Mouse (Mus musculus) midbrain, embryonic 14.5 days (tissue): ENCODE results near the gene Pepd. TPM values are rescaled to one million over a fixed set of nuclear protein-coding genes. Genes with fewer than 3 reads are reported as not detected.

Experiments
- ATAC-seq: fragments of 200-750 bp; cut with Nextera tagmentation; 2 replicates; pipeline ENCODE4 v1.8.0; 2017; ENCODE audit warnings: moderate number of reproducible peaks, moderate library complexity; ENCODE audit not compliant: low FRiP score, low TSS enrichment
- DNase-seq: peaks from one replicate; pipeline ENCODE4 v3.0.0-alpha.2; 2015
- H3K27ac ChIP-seq: fragments of 300-500 bp; sonication (generic); replicated peaks from 2 replicates; pipeline ENCODE4 v1.5.1; 2014; ENCODE audit warnings: mild to moderate bottlenecking, low read depth, low read length, moderate library complexity
- H3K27me3 ChIP-seq: fragments of 300-500 bp; sonication (generic); 2 replicates; pipeline ENCODE4 v1.6.1; 2014; ENCODE audit warnings: low read length, control low read depth, mixed read lengths; ENCODE audit not compliant: control insufficient read depth, insufficient read depth
- H3K36me3 ChIP-seq: fragments of 300-500 bp; sonication (generic); 2 replicates; pipeline ENCODE4 v1.6.1; 2014; ENCODE audit warnings: low read length, control low read depth; ENCODE audit not compliant: control insufficient read depth, insufficient read depth
- H3K4me1 ChIP-seq: fragments of 300-500 bp; sonication (generic); 2 replicates; pipeline ENCODE4 v1.6.1; 2014; ENCODE audit warnings: mild to moderate bottlenecking, antibody characterized with exemption, low read length, control low read depth; ENCODE audit not compliant: control insufficient read depth, insufficient read depth
- H3K4me2 ChIP-seq: fragments of 300-500 bp; sonication (generic); 2 replicates; pipeline ENCODE4 v1.6.1; 2014; ENCODE audit warnings: mild to moderate bottlenecking, low read length, moderate library complexity
- H3K4me3 ChIP-seq: fragments of 300-500 bp; sonication (generic); replicated peaks from 2 replicates; pipeline ENCODE4 v1.5.1; 2014; ENCODE audit warnings: low read depth, low read length
- H3K9ac ChIP-seq: fragments of 300-500 bp; sonication (generic); replicated peaks from 2 replicates; pipeline ENCODE4 v1.6.1; 2014; ENCODE audit warnings: mild to moderate bottlenecking, low read length, moderate library complexity
- H3K9me3 ChIP-seq: fragments of 300-500 bp; sonication (generic); 2 replicates; pipeline ENCODE4 v1.6.1; 2016; ENCODE audit warnings: low read length, control low read depth, mixed read lengths; ENCODE audit not compliant: control insufficient read depth
- WGBS: fragments of 180-500 bp; shearing (Covaris S2); extraction: QIAGEN DNeasy Blood & Tissue Kit; methylation state at CpG from one replicate; pipeline ENCODE4 v1.1.7; 2014; 5-methylcytosine and 5-hydroxymethylcytosine counted together
- microRNA-seq: library from miRNA; unstranded; fragments of <30 nt; microRNA quantifications from one replicate; pipeline ENCODE4, GENCODE M21; 2016
- polyA plus RNA-seq: library from polyadenylated mRNA; unstranded; fragments of >200 nt; fragmentation: Nextera tagmentation; extraction: Ambion mirVana; gene quantifications from 2 replicates; pipeline ENCODE4 v1.2.1, GENCODE M21; 2014

The Pepd gene
- polyA plus RNA-seq, 1 experiment from 2014 or later: 62.4 TPM

DNA sequence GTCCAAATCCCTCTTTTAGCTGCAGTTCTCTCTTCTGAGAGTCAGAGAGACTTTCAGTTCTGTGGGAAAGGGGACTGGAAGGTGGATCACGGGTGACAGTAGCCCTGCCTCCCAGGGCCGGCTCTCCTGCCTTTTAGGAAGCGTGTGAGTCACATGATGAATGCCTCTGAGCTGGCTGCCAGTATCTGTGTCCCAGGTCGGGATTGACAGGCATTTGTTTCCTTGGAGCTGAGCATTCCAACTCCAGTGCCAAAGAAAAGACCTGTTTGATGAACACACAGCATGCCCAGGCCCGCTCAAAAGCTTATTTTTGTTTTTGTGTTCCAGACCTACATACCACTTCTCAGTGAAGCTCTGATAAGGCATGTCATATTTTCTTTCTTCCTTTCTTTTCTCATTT lies 164.5 kb downstream of the Pepd start:
- ATAC-seq (no peak), DNase-seq (no peak)
- Histone ChIP-seq H3K4me1 (no peaks in the 10 kb centered on the region), H3K27ac (0 out of 2 replicates have a peak overlapping the region, but pooled peaks have one; percentile 20), H3K36me3 (no peaks in the 10 kb centered on the region), H3K9me3 (no peaks in the 10 kb centered on the region), H3K4me2 (no peak overlapping the region), H3K4me3 (no peak overlapping the region), H3K9ac (no peak overlapping the region), H3K27me3 (no peaks in the 10 kb centered on the region)
- 34% methylated on average over 5 of the region's 5 CpGs for WGBS

GRCm38 (mm10) chr7:35080843-35081338 lies 168.7 kb downstream of the Pepd start:
- H3K4me1 ChIP-seq: peaks cover under 1% of the 10 kb centered on the region; the same call in 1 of the 2 replicates
- no peak overlapping the region for H3K4me3 ChIP-seq
- WGBS: 56% methylated on average over 10 of the region's 10 CpGs
- ATAC-seq (no peak), DNase-seq (no peak)
- H3K9me3 ChIP-seq: no peaks in the 10 kb centered on the region
- no peaks in the 10 kb centered on the region for H3K27me3 ChIP-seq
- H3K27ac ChIP-seq: no peak overlapping the region
- H3K9ac ChIP-seq: no peak overlapping the region
- H3K36me3 ChIP-seq: no peaks in the 10 kb centered on the region
- H3K4me2 ChIP-seq: no peak overlapping the region

DNA sequence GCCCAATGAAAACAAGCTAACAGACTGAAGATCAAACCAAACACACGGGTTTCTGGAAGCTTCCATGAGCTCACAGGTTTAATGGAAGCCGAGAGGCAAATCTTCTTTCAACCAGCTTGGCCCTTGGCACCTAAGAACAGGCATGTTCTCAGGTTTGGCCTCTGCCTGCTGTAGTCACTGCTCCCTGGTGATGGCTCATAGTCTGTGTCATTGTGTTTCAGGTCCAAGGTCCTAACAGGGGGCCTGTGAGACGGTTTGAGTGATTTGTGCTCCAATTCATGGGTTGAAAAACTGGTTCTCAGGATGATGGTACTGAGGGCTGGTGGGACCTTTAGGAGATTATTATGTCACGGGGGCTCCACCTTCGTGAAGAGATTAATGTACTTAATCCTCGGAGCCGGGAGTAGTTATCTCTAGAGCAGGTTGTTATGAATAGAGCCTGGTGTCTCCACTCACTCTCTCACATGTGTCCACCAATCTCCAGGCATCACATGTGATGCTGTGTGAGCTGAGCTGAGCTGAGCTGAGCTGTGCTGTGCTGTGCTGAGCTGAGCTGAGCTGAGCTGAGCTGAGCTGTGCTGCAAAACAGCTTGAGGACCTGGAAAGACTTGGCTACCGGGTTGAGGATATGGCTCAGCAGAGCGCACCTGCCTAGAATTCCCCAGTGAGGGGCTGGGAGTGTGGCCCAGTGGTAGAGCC lies 169.4 kb downstream of the Pepd start:
- H3K27me3 ChIP-seq: no peaks in the 10 kb centered on the region
- no peak overlapping the region for H3K9ac ChIP-seq
- no peak for ATAC-seq
- H3K27ac ChIP-seq: no peak overlapping the region
- DNase-seq: no peak
- H3K9me3 ChIP-seq: no peaks in the 10 kb centered on the region
- H3K4me3 ChIP-seq: no peak overlapping the region
- WGBS: 65% methylated on average over 9 of the region's 9 CpGs
- H3K36me3 ChIP-seq: no peaks in the 10 kb centered on the region
- H3K4me1 ChIP-seq: peaks cover 7% of the 10 kb centered on the region
- H3K4me2 ChIP-seq: no peak overlapping the region

- Histone ChIP-seq H3K27me3 (no peaks in the 10 kb centered on the region), H3K36me3 (no peaks in the 10 kb centered on the region), H3K9ac (no peak overlapping the region), H3K4me1 (peaks cover 14% of the 10 kb centered on the region), H3K4me2 (no peak overlapping the region), H3K9me3 (no peaks in the 10 kb centered on the region), H3K27ac (no peak overlapping the region), H3K4me3 (no peak overlapping the region)
- ATAC-seq (no peak), DNase-seq (no peak)
- 78% methylated on average over 12 of the region's 12 CpGs for WGBS
Measured at GRCm38 (mm10) chr7:35084565-35085360, 172.6 kb downstream of the Pepd start.

GRCm38 (mm10) chr7:35086271-35086861 lies 174.2 kb downstream of the Pepd start:
- peak; percentile 84 for DNase-seq
- Histone ChIP-seq H3K4me1 (peaks cover 14% of the 10 kb centered on the region), H3K4me3 (peak overlapping the region; percentile 11), H3K4me2 (peak overlapping the region; percentile 48), H3K36me3 (no peaks in the 10 kb centered on the region), H3K9ac (no peak overlapping the region), H3K27me3 (no peaks in the 10 kb centered on the region), H3K9me3 (no peaks in the 10 kb centered on the region), H3K27ac (0 out of 2 replicates have a peak overlapping the region, but pooled peaks have one; percentile 22)
- under 1% methylated on average over 21 of the region's 21 CpGs for WGBS
- ATAC-seq: peak; percentile 57; the same call in 1 of the 2 replicates

GRCm38 (mm10) chr7:35090550-35090949 lies 178.4 kb downstream of the Pepd start:
- Histone ChIP-seq H3K27me3 (no peaks in the 10 kb centered on the region), H3K9me3 (no peaks in the 10 kb centered on the region), H3K4me1 (peaks cover 14% of the 10 kb centered on the region), H3K9ac (no peak overlapping the region), H3K27ac (no peak overlapping the region), H3K4me3 (no peak overlapping the region), H3K4me2 (no peak overlapping the region), H3K36me3 (no peaks in the 10 kb centered on the region)
- ATAC-seq (no peak), DNase-seq (no peak)
- 86% methylated on average over 5 of the region's 5 CpGs for WGBS

Small RNA genes lying within 50 kb of the gene (microRNA-seq; reads per million reads assigned to microRNA genes)
- not detected for gene Gm25033

Other genes starting within 250 kb of the Pepd start
- 14.7 and 14.9 TPM in 2 replicates for gene Chst8, start 99.7 kb upstream of the Pepd start, polyA plus RNA-seq
- 29.6 and 32.0 TPM in 2 replicates for gene Cebpg, start 144.2 kb downstream of the Pepd start, polyA plus RNA-seq
- 0.61 and 0.88 TPM in 2 replicates for gene Cebpa, start 206.9 kb downstream of the Pepd start, polyA plus RNA-seq